Mouse (Mus musculus): ENCODE results near the gene Gm49361.

DNA sequence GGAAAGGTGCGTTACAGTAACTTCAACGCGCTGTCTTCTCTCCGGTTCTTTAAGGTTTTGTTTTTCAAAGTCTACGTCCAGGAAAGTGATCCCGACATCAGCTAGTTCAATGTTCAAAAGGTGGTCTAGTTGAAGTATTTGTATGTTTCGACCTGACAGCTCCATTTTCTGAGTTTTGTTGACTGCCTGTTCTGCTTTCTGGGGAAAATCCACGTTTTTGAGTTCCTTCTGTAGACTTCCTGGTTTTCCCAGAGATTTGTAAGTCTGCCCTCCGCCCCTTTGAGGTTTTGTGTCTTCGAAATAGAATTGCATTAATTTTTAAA, 80.3 kb downstream of the Gm49361 start:
- no peak for TF ChIP-seq CTCF (IDR thresholded peaks at IDR 0.05; ENCODE audit: control insufficient read depth, insufficient read depth, low read length)
- no peak for TF ChIP-seq POLR2A (IDR thresholded peaks at IDR 0.05; ENCODE audit: borderline replicate concordance, control insufficient read depth, low read depth, low read length)
